Mouse (Mus musculus) inflammation-experienced regulatory T-cells, adult 6 months (primary cell): Measurements from ENCODE around the gene Iqcc. TPM values are rescaled to one million over a fixed set of nuclear protein-coding genes. Genes with fewer than 3 reads are reported as not detected.

ENCODE experiments used
- ATAC-seq: one replicate; pipeline ENCODE4 v1.8.0; 2017
- polyA plus RNA-seq, 3 experiments: library from polyadenylated mRNA; unstranded; fragments of 100-300 nt; shearing (Covaris generic); gene quantifications; one replicate each; pipeline ENCODE4 v1.2.1; 2017

Gene Iqcc
- polyA plus RNA-seq, 3 experiments from 2014 or later = 45.5 to 63.3 (median 53.1) TPM

DNA sequence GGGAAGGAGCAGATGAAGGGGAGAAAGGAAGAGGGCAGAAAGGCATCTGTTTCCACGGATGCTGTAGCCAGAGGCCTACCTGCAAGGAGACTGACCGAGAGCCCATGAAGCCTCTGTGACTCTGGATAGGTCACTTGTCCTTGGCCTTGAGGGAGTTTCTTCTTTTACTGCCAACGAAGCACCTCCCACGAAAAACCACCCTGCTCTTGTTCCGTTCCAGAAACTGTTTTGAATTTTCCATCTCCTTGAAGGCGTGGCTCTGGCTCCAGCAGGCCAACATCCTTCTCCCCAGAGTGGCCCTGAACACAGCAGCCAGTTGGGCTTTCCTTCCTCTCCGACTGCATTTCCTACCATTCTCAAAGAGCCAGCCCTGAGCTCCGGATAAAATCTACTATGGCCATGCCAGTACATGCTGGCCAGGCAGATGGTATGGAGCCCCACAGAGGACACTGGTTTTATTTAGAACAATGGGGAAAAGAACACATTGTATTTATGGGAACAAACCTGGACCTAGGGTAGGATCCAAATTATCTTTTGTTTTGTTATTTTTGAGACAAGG lies 2.5 kb upstream of the Iqcc start:
- no peak for ATAC-seq

DNA sequence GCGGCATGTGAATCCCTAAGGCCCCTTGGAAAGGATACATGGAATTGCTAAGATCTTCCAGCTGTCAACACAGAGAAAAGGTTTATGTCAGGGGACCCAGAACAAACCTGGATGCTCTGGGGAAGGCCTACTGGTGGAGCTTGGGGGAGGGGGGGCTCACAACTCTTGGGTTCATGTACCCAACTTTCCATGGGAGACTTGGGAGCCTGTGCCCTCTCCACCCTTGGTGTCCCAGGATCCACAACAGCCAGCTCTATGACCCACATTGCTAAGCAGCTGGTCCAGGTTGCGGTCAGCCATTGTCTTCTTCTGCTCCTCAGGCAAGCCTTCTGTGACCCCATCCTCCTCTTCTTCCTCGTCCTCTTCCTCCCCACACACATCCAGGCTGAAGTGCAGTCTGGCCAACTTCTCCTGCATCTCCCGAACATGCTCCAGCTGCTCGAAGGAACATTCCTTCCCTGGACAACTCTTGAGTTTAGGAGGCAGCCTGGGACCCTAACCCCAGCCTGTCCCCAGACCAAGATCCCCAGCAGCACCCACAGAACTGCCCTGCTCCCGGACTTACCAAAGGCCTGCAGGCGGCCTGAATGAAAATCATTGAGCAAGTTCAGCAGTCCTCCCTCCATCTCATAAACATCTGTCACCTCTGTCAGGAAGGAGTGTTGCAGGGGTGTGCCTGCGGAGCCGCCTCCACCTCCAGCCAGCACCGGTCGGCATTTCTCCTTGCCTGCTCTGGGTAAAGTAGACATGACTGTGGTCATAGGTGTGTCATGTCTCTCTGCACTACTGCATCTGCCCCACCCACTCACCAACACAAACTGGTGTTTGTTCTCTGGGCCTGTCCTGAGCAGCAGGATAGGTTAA lies 1.8 kb upstream of the Iqcc start:
- no peak for ATAC-seq

DNA sequence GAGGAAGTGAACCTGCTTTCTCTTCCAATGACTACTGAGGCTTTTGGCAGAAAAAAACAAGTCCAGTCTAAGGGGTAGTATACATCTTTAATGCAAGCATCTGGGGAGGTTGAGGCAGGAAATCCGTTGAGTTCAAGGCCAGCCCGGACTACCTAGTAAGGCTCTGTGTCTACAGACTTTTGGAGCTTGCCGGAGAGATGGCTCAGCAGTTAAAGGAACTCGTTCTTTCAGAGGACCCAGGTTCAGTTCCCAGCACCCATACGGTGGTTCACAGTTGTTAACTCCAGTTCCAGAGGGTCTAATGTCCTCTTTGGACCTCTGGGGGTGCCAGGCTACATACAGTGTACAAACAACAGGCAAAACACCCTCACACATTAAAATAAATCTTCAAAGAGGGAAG lies 868 bp downstream of the Iqcc start:
- no peak for ATAC-seq

DNA sequence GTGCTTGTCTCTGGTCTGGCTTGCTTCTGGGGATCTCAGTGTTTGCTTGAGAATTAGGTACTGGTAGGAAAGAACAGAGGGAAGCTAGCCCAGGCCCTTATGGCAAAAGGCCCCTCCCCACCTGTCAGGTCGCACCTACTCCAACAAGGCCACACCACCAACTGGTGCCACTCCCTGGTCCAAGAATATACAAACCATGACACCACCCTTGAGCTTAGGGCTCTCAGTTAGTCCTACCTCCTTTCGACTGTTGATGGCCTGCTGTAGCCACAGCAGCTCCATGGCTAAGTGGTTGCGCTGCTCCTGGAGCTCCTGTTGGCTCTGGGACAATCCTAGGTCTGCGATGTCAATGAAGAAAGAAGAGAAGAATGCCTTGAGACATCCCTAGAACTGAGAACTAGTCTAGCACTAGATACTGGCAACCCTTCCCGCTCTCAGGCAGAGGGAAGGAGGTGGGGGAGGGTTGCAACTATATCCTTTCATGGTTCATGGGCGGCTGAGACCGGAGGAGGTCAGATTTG lies 1.7 kb downstream of the Iqcc start:
- ATAC-seq = no peak

DNA sequence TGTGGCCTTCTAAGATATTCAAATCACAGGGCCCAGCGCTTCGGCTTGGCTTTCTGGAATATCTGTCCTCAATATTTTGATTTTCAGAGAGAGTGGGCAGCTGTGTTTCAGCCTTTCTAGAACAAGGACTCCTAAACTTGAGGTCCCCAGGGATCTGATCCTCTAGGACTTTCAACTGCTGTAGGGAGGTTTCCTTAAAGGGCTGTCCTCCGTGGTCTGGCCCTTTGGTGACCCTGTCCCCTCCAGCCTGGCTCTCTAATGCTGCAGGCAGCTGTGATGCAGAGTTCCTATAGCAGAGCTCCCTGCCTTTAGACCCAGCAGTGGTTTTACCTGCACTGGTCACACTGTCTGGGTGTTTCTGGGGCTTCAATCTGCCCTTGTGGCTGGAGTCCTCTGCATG lies 2.3 kb downstream of the Iqcc start:
- no peak for ATAC-seq

DNA sequence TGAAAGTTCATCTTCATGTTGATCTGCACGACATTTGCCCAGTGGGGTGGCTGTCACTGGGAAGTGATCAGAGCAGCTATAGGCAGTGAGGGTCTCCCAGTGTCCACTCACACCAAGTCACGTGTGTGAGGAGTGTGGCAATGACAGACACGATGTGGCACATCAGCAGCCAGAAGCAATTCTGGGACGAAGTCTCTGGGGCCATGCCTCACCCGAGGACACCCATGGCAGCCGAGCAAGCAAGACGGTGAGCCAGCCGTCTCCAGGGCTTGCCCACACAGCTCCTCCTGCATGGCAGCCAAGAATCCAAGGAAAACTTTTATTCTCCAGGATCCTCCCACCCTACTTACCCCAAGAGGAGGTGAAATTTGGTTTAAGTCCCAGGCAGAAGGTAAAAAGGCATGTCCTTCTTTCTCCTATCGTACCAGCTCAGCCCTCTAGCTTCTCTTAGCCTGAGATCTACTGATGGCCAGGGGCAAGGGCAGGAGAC lies 3.1 kb downstream of the Iqcc start:
- ATAC-seq = no peak

DNA sequence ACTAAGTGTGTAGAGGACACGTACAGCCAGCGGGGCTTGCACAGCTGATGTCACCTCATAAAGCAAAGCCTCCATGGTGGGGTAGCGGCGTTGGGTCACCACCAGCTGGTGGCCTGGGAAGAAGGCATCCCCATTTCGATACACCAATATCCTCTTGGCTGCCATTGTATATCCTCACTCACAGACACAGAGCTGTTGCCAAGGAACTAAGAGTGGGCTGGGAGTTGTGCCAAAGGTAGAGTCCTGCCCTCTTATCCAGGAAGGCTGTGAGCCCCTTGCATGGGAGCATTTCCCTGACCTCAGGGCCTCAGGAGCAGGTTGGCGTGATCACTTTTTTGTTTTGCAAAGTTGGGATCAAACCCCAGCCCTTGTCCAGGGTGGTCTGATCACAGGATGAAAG lies 4.8 kb downstream of the Iqcc start, which contains the start of gene Dcdc2b:
Dcdc2b (minus strand) TSS at position 165 of the 400 bp plus-strand sequence.
- no peak for ATAC-seq

DNA sequence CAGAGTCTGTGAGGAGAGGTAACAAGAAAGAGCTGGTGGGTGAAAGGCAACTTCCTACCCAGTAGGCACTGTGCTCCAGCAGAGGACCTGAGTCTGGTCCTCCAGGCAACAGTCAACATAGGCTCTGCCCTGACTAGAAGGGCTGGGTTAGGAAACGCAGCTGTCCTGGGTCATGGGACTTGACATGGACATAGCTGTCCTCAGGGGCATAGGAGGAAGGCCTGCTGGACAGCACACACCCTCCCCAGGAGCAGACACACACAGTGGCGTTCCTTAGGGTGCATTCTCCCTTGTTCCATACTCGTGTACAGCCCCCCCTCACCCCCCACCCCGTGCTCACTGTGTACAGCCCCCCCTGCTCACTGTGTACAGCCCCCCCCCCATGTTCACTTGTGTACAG lies 8.4 kb downstream of the Iqcc start:
- ATAC-seq = no peak

DNA sequence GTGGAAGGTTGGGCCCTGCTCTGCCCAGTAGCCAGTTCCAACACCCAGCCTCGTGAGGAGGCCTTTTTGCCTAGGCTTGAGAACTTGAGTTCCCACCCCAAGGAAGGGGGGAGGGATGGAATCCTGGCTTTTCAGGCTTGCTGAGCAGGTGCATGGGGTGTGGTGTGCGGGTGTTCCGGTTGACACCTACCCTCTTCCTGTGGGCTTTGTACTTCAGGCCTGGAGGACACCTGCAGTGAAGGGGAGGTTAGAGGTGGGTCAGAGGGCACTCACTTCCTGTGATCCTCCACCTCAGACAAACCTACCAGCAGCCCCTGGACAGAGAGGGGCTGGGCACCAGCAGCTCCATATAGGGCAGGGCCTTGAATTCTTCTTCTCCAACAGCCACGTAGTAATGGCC lies 8.9 kb downstream of the Iqcc start:
- ATAC-seq = peak; percentile 51

DNA sequence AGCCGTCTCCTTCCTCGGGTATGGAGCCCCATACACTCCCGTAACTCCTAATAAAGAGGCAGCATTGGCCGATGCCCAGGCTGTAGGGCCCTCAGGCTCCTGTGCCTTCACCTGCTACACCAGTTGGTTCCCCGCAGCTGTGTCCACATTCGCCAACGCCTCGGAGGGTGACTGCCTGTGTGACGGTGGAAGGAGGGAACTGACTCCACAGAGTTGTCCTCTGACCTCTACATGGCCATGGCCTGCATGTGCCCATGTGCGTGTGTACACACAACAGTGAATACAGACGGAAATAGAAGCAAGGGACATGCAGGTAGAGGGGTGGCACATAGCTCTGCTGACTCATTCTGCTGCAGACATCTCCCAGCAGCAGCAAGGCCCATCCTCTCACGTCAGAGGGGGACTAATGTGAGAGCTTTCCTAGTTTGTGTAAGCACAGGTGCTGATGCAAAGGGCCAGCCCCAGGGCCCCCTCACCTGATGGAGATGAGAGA lies 9.7 kb downstream of the Iqcc start:
- no peak for ATAC-seq

DNA sequence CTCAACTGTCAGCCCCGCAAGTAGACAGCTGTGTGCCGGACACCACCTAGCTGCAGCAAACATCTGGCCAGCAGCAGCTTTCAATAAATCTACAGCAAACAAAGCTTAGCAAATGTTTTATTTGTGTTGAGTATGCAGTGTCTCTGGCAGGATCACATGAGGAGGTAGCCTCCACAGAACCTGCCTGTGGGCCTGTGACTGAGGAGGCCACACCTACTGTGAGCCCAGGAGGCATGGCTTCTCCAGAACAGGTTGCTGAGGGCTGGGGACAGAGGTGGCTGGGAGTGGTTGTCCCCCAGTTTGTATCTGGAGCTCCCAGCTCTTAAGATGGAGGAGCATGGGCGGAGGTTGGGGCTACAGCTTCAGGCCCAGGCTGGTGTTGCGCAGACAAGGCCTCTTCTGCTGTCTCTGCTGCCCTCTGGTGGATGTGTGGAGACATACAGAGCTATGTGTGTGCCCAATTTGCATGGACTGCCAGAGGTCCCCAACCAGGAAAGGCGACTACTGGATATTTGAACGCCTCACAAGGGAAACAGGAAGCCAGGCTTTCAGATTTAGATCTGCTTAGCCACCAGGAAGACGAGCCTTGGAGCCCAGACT lies 10.4 kb downstream of the Iqcc start:
- ATAC-seq = peak; percentile 92

DNA sequence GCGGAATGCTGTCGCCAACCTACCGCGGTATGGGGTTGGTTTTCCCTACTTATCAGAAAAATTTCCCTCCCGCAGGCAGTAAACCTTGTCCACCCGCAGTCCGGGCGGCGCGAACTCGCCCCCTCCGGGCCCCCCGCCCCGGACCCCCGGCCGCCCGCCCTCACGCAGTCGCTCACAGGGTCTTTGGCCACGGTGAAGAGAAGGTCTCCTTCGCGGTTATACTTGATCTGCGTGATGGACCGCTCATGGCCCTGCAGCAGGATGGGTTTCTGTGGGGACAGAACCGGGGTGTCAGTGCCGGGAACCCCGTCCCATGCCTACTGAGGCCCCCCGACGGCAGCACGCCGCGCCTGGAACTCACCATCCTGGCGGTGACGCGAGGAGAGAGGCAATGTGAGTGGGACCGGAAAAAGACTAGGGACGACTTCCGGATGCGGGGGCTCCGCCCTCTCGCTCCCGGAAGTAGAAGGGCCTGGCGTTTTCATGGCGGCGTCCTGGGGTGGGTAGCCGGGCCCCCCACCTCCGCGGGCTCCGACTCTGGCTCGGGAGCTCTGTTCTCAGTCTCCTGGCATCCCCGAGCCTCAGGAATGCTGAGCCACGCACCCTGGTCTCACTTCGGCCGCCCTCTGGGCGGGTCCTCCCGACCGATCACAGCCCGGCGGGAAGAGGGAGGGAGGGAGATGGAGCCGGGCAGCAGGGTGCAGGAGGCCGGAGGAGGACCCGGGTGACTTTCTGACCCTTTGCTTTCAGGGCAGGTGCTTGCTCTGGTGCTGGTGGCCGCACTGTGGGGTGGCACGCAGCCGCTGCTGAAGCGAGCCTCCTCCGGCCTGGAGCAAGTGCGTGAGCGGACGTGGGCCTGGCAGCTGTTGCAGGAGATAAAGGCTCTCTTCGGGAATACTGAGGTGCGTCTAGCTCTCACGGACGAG lies 18.4 kb downstream of the Iqcc start, which contains the start of the genes Eif3i and Tmem234:
Eif3i (minus strand) TSS at position 416 of the 926 bp plus-strand sequence.
Tmem234 (plus strand) TSS at position 436 of the 926 bp plus-strand sequence.
- peak; percentile 99 for ATAC-seq

DNA sequence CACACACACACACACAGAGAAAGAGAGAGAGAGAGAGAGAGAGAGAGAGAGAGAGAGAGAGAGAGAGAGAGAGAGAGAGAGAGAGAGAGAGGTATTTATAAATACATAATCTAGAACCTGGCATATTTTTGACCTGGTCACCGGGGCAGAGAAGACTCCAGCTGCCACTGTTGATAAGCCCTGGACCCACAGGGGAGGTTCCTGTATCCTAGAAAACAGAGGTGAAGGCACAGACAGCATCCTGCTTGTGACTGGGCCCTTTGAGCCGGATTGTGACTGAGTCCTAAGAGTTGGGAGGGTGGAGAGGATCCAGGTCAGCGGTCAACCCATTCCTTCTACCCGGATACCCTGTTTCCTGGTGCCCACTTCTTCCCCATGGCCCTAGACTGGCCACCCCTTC lies 30.0 kb downstream of the Iqcc start:
- ATAC-seq = no peak

DNA sequence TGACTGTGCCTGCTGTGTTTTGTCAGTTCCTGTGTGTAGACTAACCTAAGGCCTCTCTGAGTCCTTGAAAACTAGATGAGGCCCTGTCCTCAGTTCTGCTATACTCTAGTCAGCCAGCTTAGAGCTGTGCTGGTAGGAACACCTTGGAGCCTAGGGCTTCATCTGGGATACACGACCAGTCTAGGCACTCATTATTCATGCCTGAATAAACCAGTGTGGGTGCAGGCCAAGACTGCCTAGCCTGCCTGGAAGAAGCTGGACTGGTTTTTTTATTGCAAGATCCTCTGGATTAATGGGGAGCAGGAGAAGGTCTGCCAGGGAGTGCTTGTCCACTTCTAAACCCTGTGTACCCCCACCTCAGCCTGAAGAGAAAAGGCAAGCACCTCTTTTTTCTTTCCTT lies 32.0 kb downstream of the Iqcc start:
- no peak for ATAC-seq

DNA sequence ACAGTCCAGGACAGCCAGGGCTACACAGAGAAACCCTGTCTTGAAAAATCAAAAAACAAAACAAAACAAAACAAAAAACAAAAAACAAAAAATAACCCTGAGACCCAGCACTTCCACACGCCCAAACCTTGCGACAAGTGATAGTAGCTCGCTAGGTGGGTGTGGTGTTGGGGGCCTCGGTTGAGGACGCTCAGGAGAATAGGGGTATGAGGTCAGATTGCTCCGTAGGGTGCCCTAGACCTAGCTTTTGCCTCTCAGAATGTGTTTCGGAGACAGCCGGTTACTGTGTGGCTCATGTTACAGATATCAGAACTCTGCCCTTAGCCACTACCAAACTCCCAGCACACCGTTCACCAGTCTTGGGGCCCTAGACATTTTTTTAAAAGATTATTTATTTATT lies 33.1 kb downstream of the Iqcc start:
- no peak for ATAC-seq

DNA sequence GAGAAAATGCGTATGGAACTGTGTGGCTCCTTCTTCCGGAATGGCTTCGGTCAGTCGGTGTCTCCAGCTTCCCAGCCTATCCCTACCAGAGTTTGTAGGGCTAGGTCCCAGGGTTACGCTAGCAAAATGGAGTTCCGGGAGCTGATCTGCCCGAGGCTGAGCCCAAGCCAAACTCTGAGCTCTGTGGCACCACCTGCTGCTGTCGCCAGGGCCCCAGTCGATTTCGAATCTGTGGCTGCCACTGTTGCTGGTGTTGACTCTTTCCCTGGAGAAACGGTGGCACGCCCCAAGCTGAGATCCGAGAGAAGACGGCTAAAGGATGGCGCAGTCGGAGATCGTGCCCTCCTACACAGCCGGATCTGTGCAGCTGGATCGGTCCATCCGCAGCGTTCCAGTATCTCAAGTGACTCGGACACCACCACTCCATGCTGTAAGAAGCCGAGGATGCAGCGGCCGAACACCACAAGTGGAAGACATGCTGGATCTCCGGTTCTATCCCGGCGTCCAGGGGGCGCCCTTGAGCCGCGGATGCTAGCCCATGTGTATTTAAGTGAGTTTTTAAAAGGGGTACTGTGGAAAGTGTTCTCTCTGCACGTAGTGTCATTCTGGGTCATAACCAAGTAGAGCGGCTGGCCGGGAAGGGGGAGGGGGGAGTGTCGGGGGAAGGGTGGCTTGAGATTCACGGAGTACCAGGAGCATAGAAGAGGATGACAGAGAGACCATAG lies 33.9 kb downstream of the Iqcc start:
- peak; percentile 55 for ATAC-seq

DNA sequence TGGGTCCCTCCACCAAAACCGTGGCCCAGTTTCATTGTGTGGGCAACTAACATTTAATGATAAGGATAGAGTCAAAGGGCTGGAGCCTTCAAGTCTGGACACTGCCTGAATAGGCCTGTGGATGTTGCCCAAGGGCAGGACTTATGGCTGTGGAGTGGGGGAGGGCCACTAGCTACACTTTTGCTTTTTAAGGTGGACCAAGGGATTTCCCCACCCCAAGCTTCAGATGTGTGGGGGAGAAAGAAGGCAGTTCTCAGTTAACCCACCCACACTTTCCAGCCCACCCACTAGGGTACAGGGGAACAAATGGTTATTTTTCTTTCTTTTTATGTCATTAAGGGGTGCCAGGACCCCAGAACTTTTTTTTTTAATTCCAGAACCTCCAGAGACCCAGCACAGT lies 34.5 kb downstream of the Iqcc start:
- ATAC-seq = no peak

DNA sequence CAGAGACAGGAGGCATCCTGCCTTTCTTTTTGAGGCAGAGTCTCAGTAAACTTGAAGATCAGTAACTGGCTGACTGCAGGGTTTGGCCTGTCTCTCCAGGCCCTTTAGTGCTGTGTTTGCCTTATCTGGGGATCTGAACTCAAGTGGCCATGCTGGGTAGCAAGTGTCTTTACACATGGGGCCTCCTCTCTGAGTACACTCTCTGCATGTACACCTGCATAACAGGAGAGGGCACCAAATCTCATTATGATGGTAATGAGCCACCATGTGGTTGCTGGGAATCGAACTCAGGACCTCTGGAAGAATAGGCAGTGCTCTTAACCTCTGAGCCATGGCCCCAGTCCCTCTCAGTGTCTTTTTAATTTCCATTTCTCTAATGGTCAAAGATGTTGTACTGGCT lies 36.6 kb downstream of the Iqcc start:
- no peak for ATAC-seq

DNA sequence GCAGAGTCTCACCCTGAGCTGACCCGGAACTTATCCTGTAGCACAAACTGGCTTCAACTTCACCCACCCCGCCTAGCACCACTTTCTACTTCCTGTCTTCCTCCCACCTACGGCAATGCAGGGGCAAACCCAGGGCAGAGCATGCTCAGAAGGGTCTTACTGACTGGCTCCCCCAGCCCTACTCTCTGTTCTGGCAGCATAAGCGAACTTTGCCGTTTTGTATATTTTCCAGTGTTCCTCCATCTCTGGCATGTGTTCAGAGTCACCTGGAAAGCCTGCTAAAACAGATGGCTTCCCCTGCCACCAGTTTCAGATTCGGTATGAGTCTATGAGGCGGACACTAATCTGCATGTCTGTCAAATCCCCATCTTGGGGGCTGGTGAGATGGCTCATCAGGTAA lies 38.6 kb downstream of the Iqcc start:
- peak; percentile 76 for ATAC-seq

DNA sequence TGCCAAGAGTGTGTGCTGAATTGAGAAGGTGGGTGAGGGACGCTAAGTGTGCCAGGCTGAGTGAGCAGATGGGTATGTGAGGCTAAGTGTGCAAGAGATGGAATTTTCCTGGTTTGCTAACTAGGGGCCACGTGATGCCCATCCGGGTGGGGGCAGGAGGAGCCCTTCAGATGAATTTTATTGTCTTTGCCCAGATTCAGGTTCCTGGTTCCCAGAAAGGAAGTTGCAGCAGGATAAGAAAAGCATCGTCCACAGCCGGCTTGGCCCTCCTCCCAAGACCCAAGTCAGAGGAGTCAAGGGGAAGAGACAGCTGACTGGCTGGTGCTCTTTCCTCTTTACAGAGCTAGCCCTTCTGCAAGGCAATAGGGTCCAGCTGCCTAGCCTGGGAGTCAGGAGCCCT lies 40.4 kb downstream of the Iqcc start, which contains the start of gene Fam167b:
Fam167b (minus strand) TSS at position 84 of the 400 bp plus-strand sequence.
- no peak for ATAC-seq

DNA sequence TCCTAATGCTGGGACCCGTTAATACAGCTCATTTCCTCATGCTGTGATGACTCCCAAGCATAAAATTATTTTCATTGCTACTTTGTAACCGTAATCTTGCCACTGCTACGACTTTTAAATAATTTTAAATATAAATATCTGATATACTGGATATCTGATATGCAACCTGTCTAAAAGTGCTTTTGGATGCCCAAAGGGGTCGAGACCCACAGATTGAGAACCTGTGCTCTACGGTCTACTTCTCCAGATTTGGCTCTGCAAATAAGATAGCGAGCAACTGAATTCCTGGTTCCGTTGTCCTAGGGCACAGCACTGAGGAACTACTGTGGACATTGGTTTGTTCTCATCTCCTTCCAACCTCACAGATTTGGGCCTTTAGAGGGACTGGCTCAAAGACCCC lies 41.2 kb downstream of the Iqcc start:
- no peak for ATAC-seq
